Mouse (Mus musculus) megakaryocyte progenitor cell, adult 5-6 weeks (primary cell): ENCODE data around the gene Gm13030. TPM values are rescaled to one million over a fixed set of nuclear protein-coding genes. Genes with fewer than 3 reads are reported as not detected.
"Not testable (repeated sequence)": the region's sequence is repeated elsewhere in the genome, so short reads cannot be mapped to it uniquely, and the experiment has no call there.

Experiments used
- ATAC-seq: replicated peaks from 2 replicates; pipeline ENCODE4 v1.8.0; 2016; ENCODE audit warnings: mild to moderate bottlenecking, moderate TSS enrichment, inconsistent platforms; ENCODE audit not compliant: poor library complexity
- total RNA-seq, 2 experiments: library from RNA; stranded (forward) in 1 of 2; stranded (reverse) in 1 of 2; fragments of 157-497, 149-512 nt in 1 of 2; fragments of 200-1000 nt in 1 of 2; gene quantifications; 2 replicates each; pipeline versions ENCODE4 v1.2.3 to v1.2.4; 2015 to 2017

Gm13030 gene
- total RNA-seq, 2 experiments from 2014 or later: not detected

GRCm38 (mm10) chr4:138866413-138866812, 7.4 kb downstream of the Gm13030 start:
- peak; percentile 89 for ATAC-seq

GRCm38 (mm10) chr4:138865991-138866390, 7.8 kb downstream of the Gm13030 start:
- no peak for ATAC-seq

GRCm38 (mm10) chr4:138865092-138865491, 8.7 kb downstream of the Gm13030 start:
- ATAC-seq: no peak

- ATAC-seq: no peak
These were observed 10.3 kb downstream of the Gm13030 start, which contains the start of gene Pla2g5 for GRCm38 (mm10) chr4:138863344-138863998. TSS of gene Pla2g5 (minus strand) at chr4:138863482.

DNA sequence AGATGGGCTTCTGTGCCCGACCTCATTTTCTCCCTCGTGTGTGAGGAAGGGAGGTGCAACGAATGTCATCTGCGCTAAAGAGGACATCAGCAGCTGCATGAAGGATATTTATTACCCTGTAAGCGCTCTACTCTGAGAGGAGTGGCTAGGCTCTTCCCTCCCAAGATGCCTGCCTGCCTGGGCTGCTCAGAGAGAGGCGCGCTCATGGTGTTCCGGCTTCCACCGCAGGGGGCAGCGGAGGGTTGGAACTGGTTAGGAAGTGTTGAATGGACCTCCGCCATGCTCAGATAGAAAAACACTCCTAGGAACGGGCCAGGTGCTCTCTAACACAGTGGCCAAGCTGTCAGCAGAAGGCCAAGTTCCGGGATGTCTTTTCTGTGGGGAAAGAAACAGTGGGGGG, 14.0 kb downstream of the Gm13030 start:
- peak; percentile 77 for ATAC-seq

DNA sequence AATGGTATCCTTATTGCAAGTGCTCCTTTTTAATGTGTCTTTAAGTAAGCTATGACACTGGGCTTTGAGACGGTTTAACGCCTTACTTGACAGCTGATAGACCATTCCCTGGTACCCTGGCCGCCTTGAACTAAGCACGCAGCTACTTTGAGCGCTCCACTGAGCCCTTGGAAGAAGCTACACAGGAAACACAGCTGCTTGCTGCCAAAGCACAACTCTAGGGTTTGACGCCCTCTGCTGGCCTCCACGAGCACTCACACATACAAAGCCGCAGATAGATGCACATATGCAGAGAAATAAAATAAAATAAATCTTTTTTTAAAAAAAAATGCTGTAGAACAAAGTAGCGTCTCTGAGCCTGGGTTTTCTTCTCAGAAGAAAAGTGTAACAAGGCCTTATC, 14.5 kb downstream of the Gm13030 start:
- no peak for ATAC-seq

DNA sequence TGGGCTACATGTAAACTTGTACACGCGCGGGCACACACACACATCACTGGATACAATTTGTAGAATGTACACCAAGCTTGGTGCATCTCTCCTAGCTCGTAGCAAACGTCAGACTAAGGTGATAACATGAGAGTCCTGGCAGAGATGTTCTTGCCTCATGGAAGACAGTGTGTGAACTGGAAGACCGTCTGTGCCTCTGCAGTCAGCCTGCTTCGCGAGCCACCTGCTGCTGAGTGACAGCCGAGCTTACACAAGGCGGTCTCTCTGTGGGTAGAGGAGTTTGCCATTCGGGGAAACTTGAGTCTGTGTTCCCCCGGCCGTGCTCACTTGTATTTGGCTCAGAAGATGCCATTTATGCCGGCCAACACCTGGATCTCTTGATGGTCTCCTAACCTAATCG, 15.3 kb downstream of the Gm13030 start:
- ATAC-seq: no peak

DNA sequence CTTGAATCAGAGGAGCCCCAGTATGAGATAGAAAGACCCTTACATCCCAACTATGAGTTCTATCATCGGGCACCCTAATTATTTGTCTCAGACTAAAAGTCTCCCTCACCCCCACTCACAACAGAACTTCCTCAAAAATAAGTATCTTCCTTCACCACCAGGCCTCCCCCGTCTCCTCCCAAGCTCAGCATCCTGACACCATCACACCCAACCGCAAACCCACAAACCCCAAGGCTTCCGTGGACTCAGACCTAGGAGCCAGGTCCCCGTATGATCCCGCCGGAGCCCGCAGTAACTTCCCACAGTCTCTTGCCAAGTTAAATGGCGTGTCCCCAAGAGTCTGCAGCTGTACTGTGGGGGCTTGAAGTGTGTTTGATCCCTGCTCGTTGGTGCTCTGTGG, 16.2 kb downstream of the Gm13030 start:
- ATAC-seq: peak; percentile 33; the same call in 1 of the 2 replicates

- ATAC-seq: peak; percentile 96
These were observed 17.3 kb downstream of the Gm13030 start for GRCm38 (mm10) chr4:138856491-138856890.

GRCm38 (mm10) chr4:138855092-138855632, 18.6 kb downstream of the Gm13030 start:
- ATAC-seq: no peak

DNA sequence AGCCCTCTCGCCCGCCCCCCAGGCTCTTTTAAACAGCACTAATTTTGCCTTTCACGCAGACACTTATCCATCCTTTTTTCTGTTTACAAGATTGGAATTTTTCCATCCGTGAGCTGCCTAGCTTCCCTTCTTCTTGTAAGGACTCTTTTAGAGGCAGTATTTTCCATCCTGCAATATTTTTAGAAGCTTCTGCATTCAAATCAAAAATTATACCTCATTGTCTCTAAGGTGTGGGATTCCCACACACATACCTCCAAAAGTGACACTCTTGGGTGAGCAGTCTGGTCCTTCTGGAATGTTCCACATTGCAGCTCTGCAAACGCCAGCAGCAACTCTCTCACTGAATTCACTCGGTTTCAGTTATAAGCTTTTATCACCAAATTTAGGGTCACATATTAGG, 20.8 kb downstream of the Gm13030 start:
- no peak for ATAC-seq

- peak; percentile 97 for ATAC-seq
These were observed 22.3 kb downstream of the Gm13030 start for GRCm38 (mm10) chr4:138851463-138851862.

- no peak for ATAC-seq
These were observed 32.4 kb downstream of the Gm13030 start for GRCm38 (mm10) chr4:138841386-138841785.

- ATAC-seq: no peak
These were observed 33.0 kb downstream of the Gm13030 start for GRCm38 (mm10) chr4:138840726-138841125.

DNA sequence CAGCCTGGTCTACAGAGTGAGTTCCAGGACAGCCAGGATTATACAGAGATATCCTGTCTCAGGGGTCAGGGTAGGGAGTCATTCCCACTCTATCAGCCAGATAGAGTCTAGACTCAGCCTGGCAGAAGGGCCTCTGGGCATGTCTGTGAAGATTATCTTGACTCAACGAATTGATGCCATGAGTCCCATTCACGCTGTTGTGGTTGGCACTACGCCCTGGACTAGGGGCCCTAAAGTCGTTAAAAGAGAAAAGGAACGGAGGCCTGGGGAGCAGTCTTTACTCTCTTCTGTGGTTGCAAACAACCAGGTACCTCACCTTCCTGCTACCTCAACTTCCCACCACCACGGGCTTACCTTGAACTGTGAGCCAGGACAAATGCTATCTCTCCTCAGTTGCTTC, 34.0 kb downstream of the Gm13030 start:
- ATAC-seq: no peak

DNA sequence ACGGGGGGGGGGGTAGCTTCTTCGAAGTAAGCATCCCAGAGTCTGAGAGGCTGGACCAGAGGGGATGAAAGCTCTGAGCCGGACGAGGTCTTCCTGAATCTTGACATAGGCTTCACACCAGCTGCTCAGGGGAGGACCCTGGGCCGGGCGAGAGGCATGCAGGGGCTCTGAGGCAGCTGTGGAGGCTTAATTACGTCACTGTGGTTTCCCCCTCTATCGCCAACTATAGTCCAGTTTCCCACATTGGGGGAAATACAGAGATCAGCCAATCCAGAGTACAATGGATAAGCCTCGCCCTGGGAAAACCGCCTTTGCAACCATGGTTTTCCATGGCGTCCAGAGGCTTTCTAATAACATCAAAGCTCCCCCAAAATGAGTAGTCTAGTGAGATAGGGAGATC, 46.6 kb downstream of the Gm13030 start:
- ATAC-seq: no peak

- no peak for ATAC-seq
These were observed 47.8 kb downstream of the Gm13030 start for GRCm38 (mm10) chr4:138825751-138826567.

DNA sequence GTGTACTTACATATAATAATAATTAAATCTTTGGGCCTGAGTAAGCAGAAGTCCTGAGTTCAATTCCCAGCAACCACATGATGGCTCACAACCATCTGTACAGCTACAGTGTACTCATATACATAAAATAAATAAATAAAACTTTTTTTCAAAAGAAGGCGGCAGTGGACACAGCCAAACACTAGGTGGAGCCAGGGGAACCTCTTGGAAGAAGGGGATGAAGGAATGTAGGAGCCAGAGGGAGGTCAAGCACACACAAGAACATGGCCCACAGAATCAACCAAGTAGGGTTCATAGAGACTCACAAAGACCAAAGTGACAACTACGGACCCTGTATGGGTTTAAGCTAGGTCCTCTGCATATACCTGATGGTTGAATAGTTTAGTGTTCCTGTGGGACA, 49.1 kb downstream of the Gm13030 start:
- no peak for ATAC-seq

DNA sequence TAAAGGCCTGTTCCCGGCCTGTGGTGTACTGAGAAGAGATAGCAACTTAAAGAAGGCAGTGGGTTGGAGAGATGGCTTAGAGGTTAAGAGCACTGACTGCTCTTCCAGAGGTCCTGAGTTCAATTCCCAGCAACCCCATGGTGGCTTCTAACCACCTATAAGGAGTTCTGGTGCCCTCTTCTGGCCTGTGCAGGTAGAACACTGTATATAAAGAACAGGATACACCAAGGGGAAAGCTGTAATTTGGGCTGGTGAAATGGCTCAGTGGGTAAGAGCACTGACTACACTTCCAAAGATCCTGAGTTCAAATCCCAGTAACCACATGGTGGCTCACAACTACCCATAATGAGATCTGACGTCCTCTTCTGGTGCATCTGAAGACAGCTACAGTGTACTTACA, 49.6 kb downstream of the Gm13030 start:
- not testable (repeated sequence) for ATAC-seq

DNA sequence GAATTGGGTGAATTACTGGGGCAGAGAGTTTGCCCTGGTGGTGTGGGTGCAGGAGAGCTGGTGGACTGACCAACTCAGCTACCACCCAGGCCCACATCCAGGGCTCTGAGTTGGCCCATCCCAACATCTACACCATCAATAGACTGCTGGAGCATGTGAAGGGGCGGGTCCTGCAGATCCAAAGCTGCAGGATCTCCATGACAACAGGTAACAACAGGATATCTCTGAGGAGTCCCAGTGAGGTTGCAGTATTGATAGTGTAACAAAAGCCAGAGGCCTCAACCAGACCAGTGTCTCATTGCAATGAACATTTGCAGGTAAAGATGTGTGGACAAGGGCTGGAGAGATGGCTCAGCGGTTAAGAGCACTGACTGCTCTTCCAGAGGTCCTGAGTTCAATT, 52.7 kb downstream of the Gm13030 start:
- no peak for ATAC-seq
